Mouse (Mus musculus): ENCODE results near the gene Lmcd1. TPM values are rescaled to one million over a fixed set of nuclear protein-coding genes. Genes with fewer than 3 reads are reported as not detected.
A peak's percentile ranks its signal among the peaks of the same experiment; 100 is the strongest.

Gene Lmcd1
- total RNA-seq, 2 experiments from 2014 or later = 6.7 to 8.6 TPM

DNA sequence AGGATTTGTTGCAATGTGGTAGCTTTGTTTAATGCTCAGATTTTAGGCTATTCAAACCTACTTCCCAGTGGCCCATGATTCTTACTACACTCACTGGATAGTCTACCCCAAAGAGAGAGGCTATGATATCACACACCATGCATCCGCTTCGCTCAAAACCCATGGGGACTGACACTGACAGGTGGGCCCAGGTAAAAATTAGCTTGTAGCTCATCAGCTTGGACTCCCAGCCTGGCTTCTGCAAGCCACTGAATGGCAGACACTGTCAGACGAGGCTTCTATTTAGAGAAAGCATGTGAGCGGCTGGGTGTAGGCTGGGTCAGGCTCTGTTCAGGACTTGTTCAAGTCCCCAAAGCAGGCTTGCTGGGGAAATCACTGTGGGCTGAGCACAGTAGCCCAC lies 76.9 kb downstream of the Lmcd1 start:
- DNase-seq (ENCODE audit: low spot score in 2 of 2) = no peak

DNA sequence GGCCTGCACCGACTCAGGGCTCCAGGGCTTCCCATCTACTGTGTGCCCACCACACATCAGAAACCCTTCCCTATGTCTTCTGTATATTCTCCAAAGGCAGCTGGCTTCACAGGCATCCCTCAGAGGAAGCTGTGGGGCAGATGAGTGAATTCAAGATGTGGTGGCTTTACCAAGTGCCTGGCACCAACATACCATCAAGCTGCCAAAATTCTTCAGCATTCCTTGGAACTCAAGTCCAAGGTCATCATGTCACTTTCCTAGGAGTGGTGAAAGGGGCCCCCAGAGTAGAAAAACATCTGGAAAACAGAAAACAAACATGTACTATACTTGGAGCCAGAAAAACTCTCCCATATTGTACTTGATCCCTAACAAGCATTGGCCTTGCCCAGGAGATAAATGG lies 85.8 kb downstream of the Lmcd1 start:
- no peak for DNase-seq (ENCODE audit: low spot score in 2 of 2)

DNA sequence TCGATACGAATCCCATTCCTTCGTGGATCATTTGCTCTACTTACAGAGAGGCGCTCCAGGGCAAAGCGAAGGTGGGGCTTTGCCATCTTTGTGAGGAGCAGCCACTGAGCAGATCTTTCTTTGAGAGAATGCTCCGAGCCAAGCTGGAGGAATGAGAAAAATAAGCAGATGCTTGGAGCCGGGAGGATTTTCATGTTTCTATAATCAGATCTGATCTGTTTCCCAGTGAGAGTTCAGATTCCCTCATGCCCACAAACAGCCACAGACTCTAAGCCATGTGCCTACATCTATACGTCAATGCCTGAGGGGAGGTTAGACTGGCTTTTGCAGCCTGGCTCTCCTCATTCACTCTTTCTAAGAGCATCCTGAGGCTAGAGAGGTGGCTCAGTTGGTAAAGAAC lies 87.1 kb downstream of the Lmcd1 start:
- DNase-seq (ENCODE audit: low spot score in 2 of 2) = peak; percentile 39 to 64

DNA sequence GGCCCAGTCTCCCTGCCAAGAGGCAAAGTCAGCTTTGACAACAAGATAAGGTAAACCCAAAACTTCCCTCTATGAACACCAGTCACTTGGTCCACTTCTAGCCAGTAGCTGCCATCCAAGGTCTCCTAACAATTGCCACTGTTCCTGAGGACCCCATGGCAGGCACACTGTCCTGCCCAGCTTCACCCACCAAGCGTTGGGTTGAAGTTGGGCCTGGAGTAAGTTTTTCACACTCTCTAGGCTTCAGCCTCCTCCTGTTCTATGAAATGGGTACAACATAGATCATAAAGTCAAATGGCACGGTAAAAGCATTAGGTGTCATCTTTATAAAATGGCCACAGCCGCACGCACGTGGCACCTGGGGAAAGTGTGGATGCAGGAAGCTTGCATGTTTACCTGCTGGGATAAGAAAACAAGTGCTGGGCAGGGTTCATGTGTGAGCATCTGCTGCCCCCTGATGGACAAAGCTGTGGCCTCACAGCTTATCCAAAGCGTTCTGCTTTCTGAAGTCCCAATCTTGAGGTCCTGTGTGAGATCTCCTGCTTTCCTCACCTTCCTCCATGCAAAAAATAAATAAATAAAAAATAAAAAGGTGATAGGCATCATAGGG lies 88.9 kb downstream of the Lmcd1 start:
- peak; percentile 22 to 77 for DNase-seq (ENCODE audit: low spot score in 2 of 2)

DNA sequence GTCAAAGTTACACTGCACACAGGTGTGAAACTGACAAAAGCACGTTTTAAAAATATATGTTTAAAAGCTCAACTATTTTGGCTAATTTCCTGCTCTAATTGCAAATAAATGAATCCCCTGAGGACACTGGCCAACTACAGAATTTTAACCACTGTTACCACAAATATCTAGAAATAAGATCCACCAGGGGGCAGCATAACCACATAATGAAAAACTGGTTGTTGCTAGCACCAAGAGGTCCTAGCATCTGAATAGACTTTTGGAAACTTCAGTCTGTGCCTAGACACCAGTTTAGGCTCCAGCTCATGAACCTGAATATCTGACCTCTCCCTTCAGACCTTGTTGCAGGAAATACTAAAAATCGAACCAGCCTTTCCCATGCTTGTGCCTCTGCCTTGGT lies 91.0 kb downstream of the Lmcd1 start:
- DNase-seq (ENCODE audit: low spot score in 2 of 2) = peak in 1 of 2 experiments; percentile 79

- no peak for DNase-seq (ENCODE audit: low spot score in 2 of 2)
Measured at GRCm38 (mm10) chr6:112365294-112365693, 91.7 kb downstream of the Lmcd1 start.

GRCm38 (mm10) chr6:112373886-112374585 lies 100.5 kb downstream of the Lmcd1 start:
- peak in 1 of 2 experiments; percentile 54 for DNase-seq (ENCODE audit: low spot score in 2 of 2)

- no peak for DNase-seq (ENCODE audit: low spot score in 2 of 2)
Measured at GRCm38 (mm10) chr6:112375661-112376392, 102.3 kb downstream of the Lmcd1 start.

GRCm38 (mm10) chr6:112379054-112379453 lies 105.5 kb downstream of the Lmcd1 start:
- DNase-seq (ENCODE audit: low spot score in 2 of 2) = no peak

Other genes starting within 250 kb of the Lmcd1 start
- gene Ssu2, start 114.3 kb downstream of the Lmcd1 start, total RNA-seq (2021) = under 1 TPM in 1 of 2 experiments, not detected in 1; 0.46 TPM
- gene Cav3, start 185.7 kb downstream of the Lmcd1 start, total RNA-seq (2021) = under 1 TPM; 0.86 to 0.92 TPM
- 1 to 10 TPM; 6.9 to 7.9 TPM for gene Oxtr, start 216.2 kb downstream of the Lmcd1 start, total RNA-seq (2021)